ENCODE assay signal across 19 mouse cellular contexts in the genomic region with DNA sequence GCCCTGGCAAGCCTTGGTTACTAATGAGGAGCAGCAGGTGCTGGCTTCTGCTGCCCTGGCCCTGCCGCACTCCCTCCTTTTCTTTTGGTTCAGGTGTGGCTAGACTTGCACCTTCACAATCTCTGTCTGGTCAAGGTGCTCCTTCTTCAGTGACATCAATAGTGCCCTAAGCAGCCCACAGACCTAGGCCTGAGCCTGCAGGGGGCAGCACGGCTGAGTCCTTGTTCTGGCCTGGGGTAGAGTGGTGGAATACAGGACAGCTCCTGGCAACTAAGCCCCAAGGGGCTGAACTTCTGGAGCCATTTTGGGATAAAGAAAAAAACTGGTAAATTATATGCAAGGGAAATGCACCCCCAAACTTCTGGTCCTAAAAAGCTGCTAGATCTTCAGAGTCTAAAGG. TPM values are rescaled to one million over a fixed set of nuclear protein-coding genes. Genes with fewer than 3 reads are reported as not detected.
DNase-seq lines count a peak whose midpoint lies in the region; ATAC-seq and TF ChIP-seq lines count a peak whose summit lies in the region.
"Had no signal": no experiment of that assay in that cellular context is flagged by ENCODE, and none has a peak within 500 bp of the region (broad histone marks: within the 10 kb centered on the region; RNA-seq: fewer than 3 reads in every experiment).

No protein-coding gene starts in this region.

- no peak for ATAC-seq in kidney, embryonic 15.5 days (replicated peaks; ENCODE audit: low FRiP score)
- no peak for ATAC-seq in lung, embryonic 14.5 days (ENCODE audit: insufficient read depth)
- ATAC-seq: forebrain, embryonic 13.5 days had no signal

- 87% methylated on average over 2 of the region's 2 CpGs for WGBS in kidney, adult 2 months
- WGBS in kidney, embryonic 15.5 days, result 85% methylated on average over 2 of the region's 2 CpGs
- WGBS in lung, embryonic 14.5 days, result 80% methylated on average over 2 of the region's 2 CpGs

- no peaks in the 10 kb centered on the region; the same call in 1 of the 2 replicates for H3K36me3 ChIP-seq in kidney, adult 2 months (ENCODE audit: control insufficient read depth, insufficient read depth, low read length)
- peaks cover 84% of the 10 kb centered on the region for H3K36me3 ChIP-seq in kidney, embryonic 15.5 days
- peaks cover 74% of the 10 kb centered on the region for H3K36me3 ChIP-seq in lung, embryonic 14.5 days (ENCODE audit: insufficient read depth)
- H3K36me3 ChIP-seq in ES-Bruce4 (ENCODE audit: control insufficient read depth, insufficient read depth, low read length, poor library complexity, severe bottlenecking), result peaks cover 7% of the 10 kb centered on the region

- peak; percentile 45 for TF ChIP-seq CTCF in kidney, adult 2 months (conservative IDR thresholded peaks at IDR 0.05; ENCODE audit: insufficient read depth, insufficient read length, low read depth, low read length)
- TF ChIP-seq CTCF in lung, embryonic 14.5 days (IDR thresholded peaks at IDR 0.05; ENCODE audit: low read depth), result peak; percentile 46
- TF ChIP-seq CTCF in ES-Bruce4 (IDR thresholded peaks at IDR 0.05; ENCODE audit: low read depth, low read length), result peak; percentile 57
- TF ChIP-seq CTCF in brain, embryonic 14.5 days (IDR thresholded peaks at IDR 0.05; ENCODE audit: borderline replicate concordance, extremely low read depth, insufficient read depth, insufficient read length), result peak; percentile 12; the same call in 1 of the 2 replicates

- no peaks in the 10 kb centered on the region for H3K9me3 ChIP-seq in kidney, embryonic 15.5 days (replicated peaks)
- no peaks in the 10 kb centered on the region for H3K9me3 ChIP-seq in lung, embryonic 14.5 days (ENCODE audit: low read depth, low read length)
- no peaks in the 10 kb centered on the region for H3K9me3 ChIP-seq in ES-Bruce4 (replicated peaks; ENCODE audit: control insufficient read depth, insufficient read depth, low read length, poor library complexity, severe bottlenecking)
- H3K9me3 ChIP-seq: forebrain, embryonic 13.5 days; heart, embryonic 10.5 days; limb, embryonic 10.5 days had no signal

- H3K4me2 ChIP-seq in kidney, embryonic 15.5 days, result no peak overlapping the region
- no peak overlapping the region for H3K4me2 ChIP-seq in lung, embryonic 14.5 days
- H3K4me2 ChIP-seq: forebrain, embryonic 13.5 days; hindbrain, embryonic 14.5 days had no signal

- H3K27me3 ChIP-seq in kidney, adult 2 months (replicated peaks; ENCODE audit: control insufficient read depth, insufficient read depth, low read length), result no peaks in the 10 kb centered on the region
- H3K27me3 ChIP-seq in kidney, embryonic 15.5 days, result no peaks in the 10 kb centered on the region
- H3K27me3 ChIP-seq in lung, embryonic 14.5 days (ENCODE audit: insufficient read depth, low read length), result no peaks in the 10 kb centered on the region
- no peaks in the 10 kb centered on the region for H3K27me3 ChIP-seq in ES-Bruce4 (ENCODE audit: control insufficient read depth, insufficient read depth, low read length, poor library complexity, severe bottlenecking)
- H3K27me3 ChIP-seq: forebrain, embryonic 13.5 days had no signal

- H3K9ac ChIP-seq in kidney, embryonic 15.5 days, result no peak overlapping the region
- H3K9ac ChIP-seq in lung, embryonic 14.5 days, result no peak overlapping the region
- H3K9ac ChIP-seq in ES-Bruce4 (ENCODE audit: low read depth, poor library complexity, severe bottlenecking), result no peak overlapping the region
- H3K9ac ChIP-seq: forebrain, embryonic 13.5 days; hindbrain, embryonic 14.5 days had no signal

- no peaks in the 10 kb centered on the region for H3K4me1 ChIP-seq in kidney, adult 2 months (ENCODE audit: control insufficient read depth, insufficient read depth, low read length)
- H3K4me1 ChIP-seq in kidney, embryonic 15.5 days, result peaks cover 53% of the 10 kb centered on the region
- H3K4me1 ChIP-seq in lung, embryonic 14.5 days (ENCODE audit: insufficient read depth), result no peaks in the 10 kb centered on the region
- no peaks in the 10 kb centered on the region for H3K4me1 ChIP-seq in ES-Bruce4 (ENCODE audit: control insufficient read depth, insufficient read depth, low read length)

- no peak for TF ChIP-seq EP300 in ES-Bruce4 (IDR thresholded peaks at IDR 0.05; ENCODE audit: insufficient read depth, low read depth, low read length)

- no peak overlapping the region for H3K27ac ChIP-seq in kidney, adult 2 months (ENCODE audit: insufficient read depth, low read depth, low read length)
- no peak overlapping the region for H3K27ac ChIP-seq in kidney, embryonic 15.5 days
- no peak overlapping the region for H3K27ac ChIP-seq in lung, embryonic 14.5 days (ENCODE audit: low read depth)
- H3K27ac ChIP-seq in ES-Bruce4 (ENCODE audit: insufficient read depth, low read length), result no peak overlapping the region
- H3K27ac ChIP-seq: forebrain, embryonic 13.5 days; heart, embryonic 10.5 days; hindbrain, embryonic 14.5 days; limb, embryonic 10.5 days had no signal

- no peak overlapping the region for H3K4me3 ChIP-seq in kidney, adult 2 months (ENCODE audit: insufficient read depth, low read depth, low read length)
- H3K4me3 ChIP-seq in kidney, embryonic 15.5 days (replicated peaks), result no peak overlapping the region
- no peak overlapping the region for H3K4me3 ChIP-seq in lung, embryonic 14.5 days (ENCODE audit: low read depth, low read length)
- H3K4me3 ChIP-seq in ES-Bruce4 (ENCODE audit: low read depth, low read length), result no peak overlapping the region
- H3K4me3 ChIP-seq: forebrain, embryonic 13.5 days; heart, embryonic 10.5 days; limb, embryonic 10.5 days had no signal

- TF ChIP-seq POLR2A in kidney, adult 2 months (IDR thresholded peaks at IDR 0.05; ENCODE audit: low read depth, low read length), result no peak
- no peak for TF ChIP-seq POLR2A in ES-Bruce4 (IDR thresholded peaks at IDR 0.05; ENCODE audit: insufficient read depth, low read length)
- no peak for TF ChIP-seq POLR2A in brain, embryonic 14.5 days (IDR thresholded peaks at IDR 0.05; ENCODE audit: borderline replicate concordance, extremely low read depth, insufficient read depth, insufficient read length, poor library complexity, severe bottlenecking)

- no peak for DNase-seq in kidney, adult 2 months
- DNase-seq in lung, embryonic 14.5 days, result no peak
- DNase-seq in lung, postnatal 25 days (ENCODE audit: low spot score), result no peak
- DNase-seq in brain, embryonic 14.5 days (ENCODE audit: low read depth), result no peak
- DNase-seq in ovary, postnatal 36 days (ENCODE audit: low spot score), result no peak
- no peak for DNase-seq in ovary, adult 18-20 months (ENCODE audit: low spot score)
- DNase-seq: adrenal gland, adult 2 months; cerebellum, adult 18-20 months; cerebellum, postnatal 36 days; gastrocnemius, postnatal 25 days; heart, postnatal 10 days; kidney, adult 18-20 months; kidney, postnatal 4 days had no signal

RNA-seq across cellular contexts. Expression of a gene that starts 45.6 kb away (rescaled TPM):
- 74.5 and 89.3 TPM in 2 replicates for polyA plus RNA-seq in kidney, adult 2 months (2012; rRNA removed)
- 395 and 406 TPM in 2 replicates for polyA plus RNA-seq in kidney, embryonic 15.5 days (2015; fragmentation: Nextera tagmentation; extraction: Ambion mirVana)
- polyA plus RNA-seq in lung, embryonic 14.5 days (2014; fragmentation: Nextera tagmentation; extraction: Ambion mirVana), result 359 and 377 TPM in 2 replicates
- polyA plus RNA-seq in ES-Bruce4 (2011; ENCODE audit: insufficient read depth, insufficient read length, low read depth, missing spikeins), result 222 and 240 TPM in 2 replicates
- polyA plus RNA-seq in brain, embryonic 14.5 days (2012; rRNA removed), result 317 and 334 TPM in 2 replicates
